Mouse (Mus musculus) testis, adult 2 months (tissue): ENCODE measurements around the gene Mrpl4. TPM values are rescaled to one million over a fixed set of nuclear protein-coding genes. Genes with fewer than 3 reads are reported as not detected.

Experiments used
- H3K27ac ChIP-seq: fragments of 200-500 bp; 2 replicates; pipeline ENCODE4 v1.5.1; 2012; ENCODE audit warnings: low read depth, low read length; ENCODE audit not compliant: control insufficient read depth, insufficient read depth
- H3K27me3 ChIP-seq: fragments of 200-500 bp; 2 replicates; pipeline ENCODE4 v1.6.1; 2012; ENCODE audit warnings: mild to moderate bottlenecking, low read length, moderate library complexity; ENCODE audit not compliant: control insufficient read depth, insufficient read depth
- H3K36me3 ChIP-seq: fragments of 200-500 bp; 2 replicates; pipeline ENCODE4 v1.6.1; 2012; ENCODE audit warnings: mild to moderate bottlenecking, low read length; ENCODE audit not compliant: control insufficient read depth, insufficient read depth
- H3K4me1 ChIP-seq: fragments of 200-500 bp; 2 replicates; pipeline ENCODE4 v1.6.1; 2012; ENCODE audit warnings: low read length; ENCODE audit not compliant: control insufficient read depth, insufficient read depth
- H3K4me3 ChIP-seq: fragments of 200-500 bp; 2 replicates; pipeline ENCODE4 v1.5.1; 2012; ENCODE audit warnings: low read depth, mild to moderate bottlenecking, low read length, moderate library complexity, mixed read lengths; ENCODE audit not compliant: control insufficient read depth
- CTCF ChIP-seq: fragments of 200-500 bp; IDR thresholded peaks from 2 replicates; pipeline ENCODE4 v1.5.1; 2012; ENCODE audit warnings: low read depth, mild to moderate bottlenecking, inconsistent platforms, low read length, moderate library complexity; ENCODE audit not compliant: control insufficient read depth, insufficient read depth, insufficient replicate concordance
- POLR2A ChIP-seq: fragments of 200-500 bp; IDR thresholded peaks from 2 replicates; pipeline ENCODE4 v1.6.1; 2012; ENCODE audit warnings: low read depth, mild to moderate bottlenecking, inconsistent platforms, low read length, moderate library complexity; ENCODE audit not compliant: control insufficient read depth
- polyA plus RNA-seq: library from polyadenylated mRNA; depleted of rRNA; stranded (reverse); fragments of >200 nt; gene quantifications from 2 replicates; pipeline ENCODE4 v1.2.3, GENCODE M21; 2012

Gene Mrpl4
- polyA plus RNA-seq, 1 experiment = 45.1 TPM

DNA sequence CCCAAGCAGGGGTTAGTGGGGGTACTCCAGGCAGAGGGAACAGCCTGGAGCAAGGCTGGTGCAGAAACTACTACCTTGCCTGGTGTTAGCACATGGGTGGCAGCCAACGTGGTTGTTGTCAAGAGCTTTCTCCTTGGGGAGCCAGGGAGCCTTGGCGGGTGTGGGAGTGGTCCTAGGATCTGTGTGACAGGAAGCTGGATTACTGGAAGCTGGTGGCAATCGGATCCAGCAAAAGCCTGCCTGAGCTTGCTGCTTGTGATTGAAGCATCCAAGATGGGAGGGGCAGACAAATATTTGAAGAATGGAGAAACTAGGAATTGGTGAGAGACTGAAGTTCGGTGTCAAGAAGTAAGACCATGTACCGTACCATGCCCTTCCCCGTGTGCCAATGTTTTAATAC lies 19.8 kb downstream of the Mrpl4 start:
- Histone ChIP-seq H3K27me3 (no peaks in the 10 kb centered on the region), H3K36me3 (no peaks in the 10 kb centered on the region), H3K4me1 (peaks cover 3% of the 10 kb centered on the region), H3K4me3 (no peak overlapping the region), H3K27ac (no peak overlapping the region)
- TF ChIP-seq CTCF (no peak), POLR2A (no peak)

DNA sequence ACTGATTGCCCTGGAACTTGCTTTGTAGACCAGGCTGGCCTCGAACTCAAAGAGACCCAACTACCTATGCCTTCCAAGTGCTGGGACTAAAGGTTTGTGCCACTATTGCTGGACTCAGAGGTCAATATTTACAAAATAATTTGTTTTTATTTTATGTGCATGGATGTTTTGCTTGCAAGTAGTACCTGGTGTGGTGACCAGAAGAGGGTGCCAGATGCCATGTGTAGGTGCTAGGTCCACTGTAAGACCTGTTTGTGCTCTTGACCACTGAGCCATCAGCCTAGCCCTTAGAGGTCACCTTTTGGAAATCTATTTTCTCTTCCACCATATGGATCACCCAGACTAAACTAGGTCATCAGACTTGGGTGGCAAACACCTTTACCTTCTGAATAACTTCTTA lies 20.2 kb downstream of the Mrpl4 start:
- Histone ChIP-seq H3K4me3 (no peak overlapping the region), H3K36me3 (no peaks in the 10 kb centered on the region), H3K27me3 (no peaks in the 10 kb centered on the region), H3K27ac (no peak overlapping the region), H3K4me1 (peaks cover 2% of the 10 kb centered on the region; the same call in 1 of the 2 replicates)
- TF ChIP-seq POLR2A (no peak), CTCF (no peak)

DNA sequence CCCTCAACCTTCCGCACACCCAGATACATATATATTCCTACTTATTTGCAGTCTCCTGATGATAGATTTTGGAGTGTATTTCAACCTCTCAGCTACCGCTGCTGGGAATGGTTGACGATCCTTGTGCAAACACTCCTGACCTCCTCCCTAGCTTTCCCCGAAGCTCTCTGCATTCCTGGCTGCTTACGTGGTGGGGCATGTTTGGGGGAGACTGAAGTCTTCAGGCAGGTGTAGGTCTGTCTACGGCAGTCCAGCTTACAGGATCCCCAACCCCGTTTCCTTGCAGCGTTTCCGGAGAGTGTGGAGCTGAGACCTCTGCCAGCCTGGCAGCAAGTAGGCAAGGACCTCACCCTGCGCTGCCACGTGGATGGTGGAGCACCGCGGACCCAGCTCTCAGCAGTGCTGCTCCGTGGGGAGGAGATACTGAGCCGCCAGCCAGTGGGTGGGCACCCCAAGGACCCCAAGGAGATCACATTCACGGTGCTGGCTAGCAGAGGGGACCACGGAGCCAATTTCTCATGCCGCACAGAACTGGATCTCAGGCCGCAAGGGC lies 22.8 kb downstream of the Mrpl4 start:
- no peak overlapping the region for H3K4me3 ChIP-seq
- no peak overlapping the region for H3K27ac ChIP-seq
- peaks cover 10% of the 10 kb centered on the region for H3K4me1 ChIP-seq
- TF ChIP-seq POLR2A = no peak
- H3K36me3 ChIP-seq = no peaks in the 10 kb centered on the region
- H3K27me3 ChIP-seq = no peaks in the 10 kb centered on the region

DNA sequence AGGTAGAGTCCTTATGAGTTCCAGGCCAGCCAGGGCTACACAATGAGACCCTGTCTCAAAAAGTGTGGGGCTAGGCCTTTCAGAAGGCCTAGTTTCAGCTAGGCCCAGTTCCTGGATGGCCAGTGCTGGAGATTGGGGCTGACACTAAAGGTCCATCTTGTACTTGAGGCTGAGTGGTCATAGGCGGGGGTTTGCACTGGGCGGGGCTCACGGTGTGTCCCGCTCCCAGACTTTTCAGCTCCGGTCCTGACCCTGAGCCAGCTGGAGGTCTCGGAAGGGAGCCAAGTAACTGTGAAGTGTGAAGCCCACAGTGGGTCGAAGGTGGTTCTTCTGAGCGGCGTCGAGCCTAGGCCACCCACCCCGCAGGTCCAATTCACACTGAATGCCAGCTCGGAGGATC lies 24.3 kb downstream of the Mrpl4 start:
- Histone ChIP-seq H3K4me3 (no peak overlapping the region), H3K4me1 (peaks cover 19% of the 10 kb centered on the region), H3K36me3 (no peaks in the 10 kb centered on the region), H3K27ac (no peak overlapping the region), H3K27me3 (no peaks in the 10 kb centered on the region)
- TF ChIP-seq CTCF (no peak), POLR2A (no peak)

DNA sequence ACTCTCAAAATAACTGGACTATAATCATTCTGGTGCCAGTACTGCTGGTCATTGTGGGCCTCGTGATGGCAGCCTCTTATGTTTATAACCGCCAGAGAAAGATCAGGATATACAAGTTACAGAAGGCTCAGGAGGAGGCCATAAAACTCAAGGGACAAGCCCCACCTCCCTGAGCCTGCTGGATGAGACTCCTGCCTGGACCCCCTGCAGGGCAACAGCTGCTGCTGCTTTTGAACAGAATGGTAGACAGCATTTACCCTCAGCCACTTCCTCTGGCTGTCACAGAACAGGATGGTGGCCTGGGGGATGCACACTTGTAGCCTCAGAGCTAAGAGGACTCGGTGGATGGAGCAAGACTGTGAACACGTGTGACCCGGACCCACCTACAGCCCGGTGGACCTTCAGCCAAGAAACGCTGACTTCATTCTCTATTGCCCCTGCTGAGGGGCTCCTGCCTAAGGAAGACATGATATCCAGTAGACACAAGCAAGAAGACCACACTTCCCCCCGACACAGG lies 25.3 kb downstream of the Mrpl4 start:
- TF ChIP-seq CTCF = no peak
- TF ChIP-seq POLR2A = no peak
- no peak overlapping the region for H3K27ac ChIP-seq
- peaks cover 29% of the 10 kb centered on the region for H3K4me1 ChIP-seq
- no peaks in the 10 kb centered on the region for H3K27me3 ChIP-seq
- H3K36me3 ChIP-seq = no peaks in the 10 kb centered on the region
- no peak overlapping the region for H3K4me3 ChIP-seq

GRCm38 (mm10) chr9:21028560-21029110 lies 26.1 kb downstream of the Mrpl4 start:
- peaks cover 36% of the 10 kb centered on the region for H3K4me1 ChIP-seq
- no peak overlapping the region for H3K27ac ChIP-seq
- H3K27me3 ChIP-seq = no peaks in the 10 kb centered on the region
- H3K4me3 ChIP-seq = no peak overlapping the region
- TF ChIP-seq POLR2A (no peak), CTCF (no peak)
- no peaks in the 10 kb centered on the region for H3K36me3 ChIP-seq

GRCm38 (mm10) chr9:21029291-21030054 lies 26.9 kb downstream of the Mrpl4 start, which contains the start of gene Icam4:
Icam4 (plus strand) TSS chr9:21029373.
- Histone ChIP-seq H3K27me3 (no peaks in the 10 kb centered on the region; the same call in 1 of the 2 replicates), H3K4me1 (peaks cover 37% of the 10 kb centered on the region), H3K27ac (no peak within 1 kb of the TSS), H3K36me3 (no peaks in the 10 kb centered on the region), H3K4me3 (peak within 1 kb of the TSS; percentile 64)
- TF ChIP-seq POLR2A = no peak
- peak; percentile 71; the same call in 1 of the 2 replicates for TF ChIP-seq CTCF
